Mouse (Mus musculus): ENCODE measurements at regions not wholly inside any gene's neighbourhood (a gene's known extent, or its start where the extent isn't known, plus 50 kb on each side); places are given as distances from the start of the nearest gene placed in this dataset.

GRCm38 (mm10) chr5:112077840-112078600 is 174.3 kb downstream of the Cryba4 start:
- TF ChIP-seq CTCF (IDR thresholded peaks at IDR 0.05), result peak; percentile 43
- no peak for TF ChIP-seq EP300 (IDR thresholded peaks at IDR 0.05)
